Mouse (Mus musculus): ENCODE data around the gene Krtap2-4.

- TF ChIP-seq CTCF (IDR thresholded peaks at IDR 0.05; ENCODE audit: extremely low read depth, insufficient read length, insufficient replicate concordance, low read depth, low read length) (no peak), POLR2A (IDR thresholded peaks at IDR 0.05; ENCODE audit: low read depth, low read length) (no peak)
Observed at GRCm38 (mm10) chr11:99640926-99641325, 26.3 kb upstream of the Krtap2-4 start.
